Mouse (Mus musculus): ENCODE data around the gene Aida. TPM values are rescaled to one million over a fixed set of nuclear protein-coding genes. Genes with fewer than 3 reads are reported as not detected.

Aida gene
- total RNA-seq, 1 experiment from 2014 or later: 93.7 TPM

DNA sequence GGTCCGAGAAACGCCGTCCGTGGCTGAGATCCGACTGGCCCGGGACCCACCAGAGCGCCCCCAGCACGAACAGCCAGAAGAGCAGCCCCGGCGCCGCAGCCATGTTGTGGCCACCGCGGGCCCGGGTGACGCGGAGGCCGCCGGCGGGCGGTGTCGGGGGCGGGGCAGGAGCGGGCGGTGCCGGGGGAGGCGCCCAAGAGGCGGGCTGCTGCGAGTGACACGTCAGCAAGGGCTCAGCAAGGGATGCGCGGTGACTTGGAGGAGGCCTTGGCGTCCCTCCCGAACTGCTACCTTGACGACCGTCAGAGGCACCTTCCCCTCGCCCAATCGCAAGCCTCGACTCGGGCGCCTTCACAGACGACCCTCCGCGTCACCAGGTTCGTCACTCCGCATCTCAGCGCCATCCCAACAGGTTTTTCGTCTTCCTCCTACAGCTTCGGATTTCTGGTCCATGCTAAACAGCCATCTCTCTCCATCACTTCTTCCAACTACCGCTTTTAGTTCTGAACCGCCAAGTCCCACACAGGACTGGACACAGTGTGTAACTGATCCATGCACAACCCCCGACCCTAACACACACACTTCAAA lies 73.1 kb downstream of the Aida start, which contains the start of gene Mia3:
Gene Mia3 (minus strand): TSS at position 127 of the 588 bp plus-strand sequence.
- peak; percentile 97 for ATAC-seq (replicated peaks; ENCODE audit: insufficient number of reproducible peaks, low FRiP score, low TSS enrichment, poor library complexity, severe bottlenecking)

DNA sequence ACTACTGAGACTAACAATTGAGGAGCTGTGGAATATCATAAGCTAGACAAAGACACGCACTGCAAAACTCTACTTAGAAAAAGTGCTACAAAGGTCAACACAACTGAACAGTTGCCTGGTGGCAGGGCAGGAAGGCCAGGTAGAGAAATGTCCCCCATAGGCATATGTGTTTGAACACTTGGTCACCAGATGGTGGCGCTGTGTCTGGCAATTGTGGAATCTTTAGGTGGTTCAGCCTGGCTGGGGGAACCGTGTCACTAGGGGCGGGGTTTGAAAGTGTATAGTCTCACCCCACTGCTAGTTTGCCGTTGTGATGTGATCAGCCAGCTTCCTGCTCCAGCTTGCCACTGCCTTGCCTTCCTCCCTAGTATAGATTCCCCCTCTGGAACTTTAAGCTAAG lies 78.3 kb downstream of the Aida start:
- no peak for ATAC-seq (replicated peaks; ENCODE audit: insufficient number of reproducible peaks, low FRiP score, low TSS enrichment, poor library complexity, severe bottlenecking)

Other genes starting within 250 kb of the Aida start
- 3.6 to 12.6 TPM (median 6.5 TPM) in 3 replicates for gene Disp1, start 75.1 kb upstream of the Aida start, total RNA-seq (2017)
- 67.0 to 80.6 TPM (median 72.1 TPM) in 3 replicates for gene Brox, start 679 bp downstream of the Aida start, total RNA-seq (2017)
- 152 to 289 TPM (median 253 TPM) in 3 replicates for gene Mia3, start 73.0 kb downstream of the Aida start, total RNA-seq (2017)
- gene Taf1a, start 92.4 kb downstream of the Aida start, total RNA-seq (2017): 10.9 to 33.3 TPM (median 14.9 TPM) in 3 replicates
- gene Hhipl2, start 121.6 kb downstream of the Aida start, total RNA-seq (2017): 0.43 TPM in 1 of 3 replicates, not detected in the others